Mouse (Mus musculus) cerebellum, adult 2 months (tissue): ENCODE results near the gene Olfr1341.

Experiments
- CTCF ChIP-seq: fragments of 200-500 bp; IDR thresholded peaks from 2 replicates; pipeline ENCODE4 v1.5.1; 2011; ENCODE audit warnings: low read depth, mild to moderate bottlenecking, control low read depth, low read length, moderate library complexity, borderline replicate concordance; ENCODE audit not compliant: insufficient read depth
- POLR2A ChIP-seq: fragments of 200-500 bp; IDR thresholded peaks from 2 replicates; pipeline ENCODE4 v1.6.1; 2011; ENCODE audit warnings: low read length, control low read depth, borderline replicate concordance; ENCODE audit not compliant: insufficient read depth

- no peak for TF ChIP-seq POLR2A
- TF ChIP-seq CTCF, result no peak
These were observed 9.5 kb upstream of the Olfr1341 start for GRCm38 (mm10) chr4:118693812-118694211.
